Mouse (Mus musculus) testis, adult 2 months (tissue): ENCODE results near the gene Usp20.

Source experiments
- CTCF ChIP-seq: fragments of 200-500 bp; IDR thresholded peaks from 2 replicates; pipeline ENCODE4 v1.5.1; 2012; ENCODE audit warnings: low read depth, mild to moderate bottlenecking, inconsistent platforms, low read length, moderate library complexity; ENCODE audit not compliant: control insufficient read depth, insufficient read depth, insufficient replicate concordance
- POLR2A ChIP-seq: fragments of 200-500 bp; IDR thresholded peaks from 2 replicates; pipeline ENCODE4 v1.6.1; 2012; ENCODE audit warnings: low read depth, mild to moderate bottlenecking, inconsistent platforms, low read length, moderate library complexity; ENCODE audit not compliant: control insufficient read depth

GRCm38 (mm10) chr2:31018519-31018918 is 36.4 kb downstream of the Usp20 start:
- TF ChIP-seq POLR2A (no peak), CTCF (no peak)
